Mouse (Mus musculus) small intestine, adult 2 months (tissue): ENCODE results near the gene Cubn.

Experiments
- CTCF ChIP-seq: fragments of 200-500 bp; IDR thresholded peaks from 2 replicates; pipeline ENCODE4 v1.5.1; 2012; ENCODE audit warnings: low read depth, mild to moderate bottlenecking, control low read depth, inconsistent platforms, low read length, moderate library complexity, mixed read lengths; ENCODE audit not compliant: insufficient replicate concordance, insufficient read length; ENCODE audit errors: extremely low read depth
- POLR2A ChIP-seq: fragments of 200-500 bp; IDR thresholded peaks from 2 replicates; pipeline ENCODE4 v1.6.1; 2012; ENCODE audit warnings: low read depth, mild to moderate bottlenecking, control low read depth, inconsistent platforms, low read length, moderate library complexity

- TF ChIP-seq CTCF (no peak), POLR2A (no peak)
Observed at GRCm38 (mm10) chr2:13373291-13373690, 118.3 kb downstream of the Cubn start.
